Comparison of ENCODE assay signal across 16 mouse cellular contexts in genomic region chr2:172839317-172839980, GRCm38 (mm10).
DNase-seq lines count a peak whose midpoint lies in the region; ATAC-seq and TF ChIP-seq lines count a peak whose summit lies in the region.
"Had no signal": no experiment of that assay in that cellular context is flagged by ENCODE, and none has a peak within 500 bp of the region (broad histone marks: within the 10 kb centered on the region; RNA-seq: fewer than 3 reads in every experiment).

No protein-coding gene starts in this region.

- TF ChIP-seq CTCF in intestine, postnatal 0 days (IDR thresholded peaks at IDR 0.05; ENCODE audit: low read depth): no peak

- no peaks in the 10 kb centered on the region for H3K36me3 ChIP-seq in intestine, embryonic 14.5 days (ENCODE audit: control insufficient read depth, insufficient read depth, low read length)
- no peaks in the 10 kb centered on the region for H3K36me3 ChIP-seq in intestine, postnatal 0 days (ENCODE audit: control insufficient read depth, insufficient read depth)
- no peaks in the 10 kb centered on the region for H3K36me3 ChIP-seq in embryonic facial prominence, embryonic 15.5 days
- H3K36me3 ChIP-seq in stomach, embryonic 14.5 days (ENCODE audit: control insufficient read depth, insufficient read depth, low read length): no peaks in the 10 kb centered on the region
- no peaks in the 10 kb centered on the region for H3K36me3 ChIP-seq in hindbrain, embryonic 14.5 days (replicated peaks; ENCODE audit: control insufficient read depth, insufficient read depth)
- H3K36me3 ChIP-seq: forebrain, embryonic 12.5 days; midbrain, embryonic 13.5 days had no signal

- no peak overlapping the region for H3K27ac ChIP-seq in intestine, embryonic 14.5 days (ENCODE audit: low read depth)
- no peak overlapping the region for H3K27ac ChIP-seq in intestine, postnatal 0 days (ENCODE audit: low read depth, low read length)
- H3K27ac ChIP-seq in embryonic facial prominence, embryonic 15.5 days (replicated peaks): no peak overlapping the region
- H3K27ac ChIP-seq in stomach, embryonic 14.5 days (ENCODE audit: low read length): no peak overlapping the region
- H3K27ac ChIP-seq in hindbrain, embryonic 14.5 days: no peak overlapping the region
- H3K27ac ChIP-seq: forebrain, embryonic 12.5 days; macrophage; midbrain, embryonic 13.5 days had no signal

- H3K27me3 ChIP-seq in intestine, embryonic 14.5 days (replicated peaks; ENCODE audit: control insufficient read depth, insufficient read depth, low read length): no peaks in the 10 kb centered on the region
- no peaks in the 10 kb centered on the region for H3K27me3 ChIP-seq in intestine, postnatal 0 days (replicated peaks; ENCODE audit: control insufficient read depth, insufficient read depth, low read length)
- H3K27me3 ChIP-seq in embryonic facial prominence, embryonic 15.5 days: no peaks in the 10 kb centered on the region
- no peaks in the 10 kb centered on the region for H3K27me3 ChIP-seq in stomach, embryonic 14.5 days (ENCODE audit: control insufficient read depth, insufficient read depth, low read length)
- H3K27me3 ChIP-seq in hindbrain, embryonic 14.5 days (ENCODE audit: control insufficient read depth, insufficient read depth, low read length): no peaks in the 10 kb centered on the region
- H3K27me3 ChIP-seq: forebrain, embryonic 12.5 days; midbrain, embryonic 13.5 days had no signal

- H3K4me2 ChIP-seq in intestine, embryonic 14.5 days (ENCODE audit: low read length): no peak overlapping the region
- H3K4me2 ChIP-seq in intestine, postnatal 0 days (replicated peaks; ENCODE audit: low read depth): no peak overlapping the region
- H3K4me2 ChIP-seq in embryonic facial prominence, embryonic 15.5 days (replicated peaks): no peak overlapping the region
- H3K4me2 ChIP-seq in stomach, embryonic 14.5 days (replicated peaks; ENCODE audit: low read depth, low read length): no peak overlapping the region
- H3K4me2 ChIP-seq in hindbrain, embryonic 14.5 days (replicated peaks): no peak overlapping the region
- H3K4me2 ChIP-seq: forebrain, embryonic 12.5 days; liver, embryonic 11.5 days; lung, embryonic 14.5 days; midbrain, embryonic 13.5 days had no signal

- H3K4me3 ChIP-seq in intestine, embryonic 14.5 days (ENCODE audit: low read depth, low read length): no peak overlapping the region
- no peak overlapping the region for H3K4me3 ChIP-seq in intestine, postnatal 0 days (ENCODE audit: low read depth, low read length)
- H3K4me3 ChIP-seq in embryonic facial prominence, embryonic 15.5 days (replicated peaks): no peak overlapping the region
- H3K4me3 ChIP-seq in stomach, embryonic 14.5 days (ENCODE audit: low read depth, low read length): no peak overlapping the region
- no peak overlapping the region for H3K4me3 ChIP-seq in hindbrain, embryonic 14.5 days (replicated peaks; ENCODE audit: low read length)
- H3K4me3 ChIP-seq: forebrain, embryonic 12.5 days; midbrain, embryonic 13.5 days; myocyte had no signal

- 36% methylated on average over 10 of the region's 10 CpGs for WGBS in intestine, embryonic 14.5 days
- WGBS in intestine, postnatal 0 days: 36% methylated on average over 10 of the region's 10 CpGs
- 43% methylated on average over 10 of the region's 10 CpGs for WGBS in embryonic facial prominence, embryonic 15.5 days
- 43% methylated on average over 10 of the region's 10 CpGs for WGBS in stomach, embryonic 14.5 days
- WGBS in hindbrain, embryonic 14.5 days: 36% methylated on average over 10 of the region's 10 CpGs

- H3K9ac ChIP-seq in intestine, embryonic 14.5 days (ENCODE audit: low read length): no peak overlapping the region
- H3K9ac ChIP-seq in intestine, postnatal 0 days (ENCODE audit: low read depth, low read length): no peak overlapping the region
- H3K9ac ChIP-seq in embryonic facial prominence, embryonic 15.5 days: no peak overlapping the region
- H3K9ac ChIP-seq in stomach, embryonic 14.5 days (replicated peaks; ENCODE audit: low read depth, low read length): no peak overlapping the region
- no peak overlapping the region for H3K9ac ChIP-seq in hindbrain, embryonic 14.5 days
- H3K9ac ChIP-seq: forebrain, embryonic 12.5 days; lung, embryonic 14.5 days; midbrain, embryonic 13.5 days had no signal

- no peaks in the 10 kb centered on the region for H3K9me3 ChIP-seq in intestine, embryonic 14.5 days (ENCODE audit: control insufficient read depth, low read length)
- no peaks in the 10 kb centered on the region for H3K9me3 ChIP-seq in intestine, postnatal 0 days (ENCODE audit: control insufficient read depth)
- no peaks in the 10 kb centered on the region for H3K9me3 ChIP-seq in embryonic facial prominence, embryonic 15.5 days (replicated peaks)
- no peaks in the 10 kb centered on the region for H3K9me3 ChIP-seq in stomach, embryonic 14.5 days (ENCODE audit: control insufficient read depth, low read depth, low read length)
- H3K9me3 ChIP-seq in hindbrain, embryonic 14.5 days (ENCODE audit: control insufficient read depth, low read length): no peaks in the 10 kb centered on the region
- H3K9me3 ChIP-seq: forebrain, embryonic 12.5 days; midbrain, embryonic 13.5 days had no signal

- 0 out of 2 replicates have a peak, but pooled peaks have one; percentile 10 for ATAC-seq in intestine, embryonic 14.5 days (replicated peaks; ENCODE audit: low FRiP score, low TSS enrichment, low read depth)
- no peak for ATAC-seq in intestine, postnatal 0 days
- 0 out of 2 replicates have a peak, but pooled peaks have one; percentile 22 for ATAC-seq in embryonic facial prominence, embryonic 15.5 days (ENCODE audit: insufficient number of reproducible peaks, low FRiP score, low TSS enrichment, low read depth)
- ATAC-seq in stomach, embryonic 14.5 days (ENCODE audit: insufficient number of reproducible peaks, insufficient read depth, low FRiP score, low read depth): 0 out of 2 replicates have a peak, but pooled peaks have one; percentile 17
- ATAC-seq in hindbrain, embryonic 14.5 days (ENCODE audit: low FRiP score): no peak
- ATAC-seq: midbrain, embryonic 13.5 days had no signal

- no peaks in the 10 kb centered on the region for H3K4me1 ChIP-seq in intestine, embryonic 14.5 days (replicated peaks; ENCODE audit: control insufficient read depth, insufficient read depth, low read length)
- peaks cover 6% of the 10 kb centered on the region; the same call in 1 of the 2 replicates for H3K4me1 ChIP-seq in intestine, postnatal 0 days (replicated peaks; ENCODE audit: control insufficient read depth, insufficient read depth, low read length)
- peaks cover 13% of the 10 kb centered on the region for H3K4me1 ChIP-seq in embryonic facial prominence, embryonic 15.5 days
- no peaks in the 10 kb centered on the region for H3K4me1 ChIP-seq in stomach, embryonic 14.5 days (ENCODE audit: control insufficient read depth, insufficient read depth, low read length)
- H3K4me1 ChIP-seq in hindbrain, embryonic 14.5 days (replicated peaks; ENCODE audit: control insufficient read depth, insufficient read depth, low read length): 0 out of 2 replicates have a peak, but pooled peaks cover 3% of the 10 kb centered on the region
- H3K4me1 ChIP-seq: midbrain, embryonic 13.5 days had no signal

- DNase-seq in intestine, embryonic 14.5 days (ENCODE audit: low spot score): no peak
- DNase-seq in kidney, postnatal 14 days: peak; percentile 43
- DNase-seq in hindbrain, embryonic 14.5 days (ENCODE audit: low spot score): no peak
- no peak for DNase-seq in urinary bladder, postnatal 25 days (ENCODE audit: low spot score)
- DNase-seq: adrenal gland, postnatal 10 days; cerebellum, postnatal 10 days; heart, postnatal 36 days; lung, embryonic 14.5 days had no signal

Comparison
In these comparisons a context has a peak if more than half of its experiments do, and no peak if none do; other contexts are left out.
1. ATAC-seq: peak in intestine, embryonic 14.5 days (single experiment), embryonic facial prominence, embryonic 15.5 days (single experiment) and stomach, embryonic 14.5 days (single experiment); none in intestine, postnatal 0 days (single experiment) and hindbrain, embryonic 14.5 days (single experiment).